Mouse (Mus musculus): ENCODE data around the gene Btnl10. TPM values are rescaled to one million over a fixed set of nuclear protein-coding genes. Genes with fewer than 3 reads are reported as not detected.

Gene Btnl10
- polyA plus RNA-seq, 1 experiment from 2014 or later: 0.05 TPM

- under 1% methylated on average over 49 of the region's 49 CpGs for WGBS
- peak; percentile 86 for DNase-seq (ENCODE audit: low spot score)
- H3K4me1 ChIP-seq (replicated peaks): peaks cover 47% of the 10 kb centered on the region
Observed at GRCm38 (mm10) chr11:58954420-58955142, 36.9 kb downstream of the Btnl10 start, which contains the start of the genes Hist3h2a and Trim17. Hist3h2a (plus strand) TSS chr11:58954685. Trim17 (plus strand) TSS chr11:58954685.

GRCm38 (mm10) chr11:58955143-58955867 is 37.6 kb downstream of the Btnl10 start:
- peaks cover 48% of the 10 kb centered on the region for H3K4me1 ChIP-seq (replicated peaks)

More at GRCm38 (mm10) chr11:58954420-58955142, 36.9 kb downstream of the Btnl10 start, which contains the start of the genes Hist3h2a and Trim17:
- Histone ChIP-seq H3K36me3 (peaks cover 15% of the 10 kb centered on the region), H3K27ac (peak within 1 kb of the TSS; percentile 97), H3K27me3 (ENCODE audit: insufficient read depth, poor library complexity, severe bottlenecking) (peaks cover 9% of the 10 kb centered on the region), H3K9me3 (no peaks in the 10 kb centered on the region), H3K4me3 (peak within 1 kb of the TSS; percentile 89)

DNA sequence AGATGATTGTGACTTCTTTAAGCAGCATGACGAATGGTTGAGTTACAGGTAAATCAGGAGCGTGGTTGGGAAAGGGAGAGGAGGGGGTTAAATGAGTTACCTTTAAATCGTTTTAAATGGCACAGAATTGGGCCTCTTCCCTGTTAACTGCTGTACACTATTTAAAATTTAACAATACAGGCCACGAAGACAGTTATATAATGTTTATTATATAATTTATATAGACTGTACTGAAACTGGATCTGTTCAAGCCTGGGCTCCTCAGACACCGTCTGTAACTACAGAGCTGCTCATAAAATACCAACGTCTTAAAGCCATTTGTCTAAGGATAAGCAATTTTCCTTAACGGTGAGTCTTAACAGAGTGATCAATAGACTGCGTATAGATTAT is 38.2 kb downstream of the Btnl10 start:
- Histone ChIP-seq H3K36me3 (peaks cover 15% of the 10 kb centered on the region), H3K27ac (peak overlapping the region; percentile 97), H3K9me3 (no peaks in the 10 kb centered on the region), H3K4me1 (replicated peaks) (peaks cover 44% of the 10 kb centered on the region), H3K4me3 (peak overlapping the region; percentile 89), H3K27me3 (ENCODE audit: insufficient read depth, poor library complexity, severe bottlenecking) (peaks cover 9% of the 10 kb centered on the region)
- no peak for DNase-seq (ENCODE audit: low spot score)
- 48% methylated on average over 8 of the region's 8 CpGs for WGBS

More at GRCm38 (mm10) chr11:58955143-58955867, 37.6 kb downstream of the Btnl10 start:
- Histone ChIP-seq H3K27ac (peak overlapping the region; percentile 97), H3K27me3 (ENCODE audit: insufficient read depth, poor library complexity, severe bottlenecking) (peaks cover 9% of the 10 kb centered on the region), H3K36me3 (peaks cover 15% of the 10 kb centered on the region), H3K9me3 (no peaks in the 10 kb centered on the region), H3K4me3 (peak overlapping the region; percentile 89)
- under 1% methylated on average over 20 of the region's 20 CpGs for WGBS
- DNase-seq (ENCODE audit: low spot score): no peak

GRCm38 (mm10) chr11:58957226-58957914 is 39.7 kb downstream of the Btnl10 start:
- peaks cover 8% of the 10 kb centered on the region for H3K9me3 ChIP-seq
- peaks cover 15% of the 10 kb centered on the region for H3K36me3 ChIP-seq
- no peak overlapping the region for H3K27ac ChIP-seq
- 87% methylated on average over 5 of the region's 5 CpGs for WGBS
- peaks cover 44% of the 10 kb centered on the region for H3K4me1 ChIP-seq (replicated peaks)
- H3K27me3 ChIP-seq (ENCODE audit: insufficient read depth, poor library complexity, severe bottlenecking): peaks cover 18% of the 10 kb centered on the region
- H3K4me3 ChIP-seq: peak overlapping the region; percentile 89
- no peak for DNase-seq (ENCODE audit: low spot score)

DNA sequence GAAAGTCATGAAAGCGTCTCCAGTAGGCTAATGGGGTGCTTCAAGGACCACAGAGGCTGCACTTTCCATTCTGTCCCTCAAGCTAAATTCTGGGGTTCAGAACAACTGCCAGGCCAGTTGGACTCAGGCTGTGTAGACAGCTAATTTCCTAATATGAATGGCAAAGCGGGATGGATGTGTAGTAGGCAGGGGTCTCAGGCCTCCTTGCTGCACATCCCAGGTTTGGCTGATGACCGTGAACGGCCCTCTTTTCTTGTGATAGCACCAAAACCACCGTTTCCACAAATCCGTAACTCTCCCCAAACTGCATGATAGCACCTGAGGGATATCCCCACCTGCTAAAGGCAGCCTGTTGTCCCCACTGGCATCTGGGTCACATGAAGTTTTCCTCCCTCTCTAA is 40.8 kb downstream of the Btnl10 start:
- WGBS: 87% methylated on average over 6 of the region's 6 CpGs
- DNase-seq (ENCODE audit: low spot score): no peak
- no peak overlapping the region for H3K4me3 ChIP-seq
- H3K9me3 ChIP-seq: peaks cover 8% of the 10 kb centered on the region
- peaks cover 15% of the 10 kb centered on the region for H3K36me3 ChIP-seq
- peaks cover 40% of the 10 kb centered on the region for H3K4me1 ChIP-seq (replicated peaks)
- H3K27me3 ChIP-seq (ENCODE audit: insufficient read depth, poor library complexity, severe bottlenecking): peaks cover 29% of the 10 kb centered on the region
- no peak overlapping the region for H3K27ac ChIP-seq

- peaks cover 36% of the 10 kb centered on the region for H3K27me3 ChIP-seq (ENCODE audit: insufficient read depth, poor library complexity, severe bottlenecking)
- 40% methylated on average over 15 of the region's 15 CpGs for WGBS
Observed at GRCm38 (mm10) chr11:58959186-58959825, 41.6 kb downstream of the Btnl10 start.

GRCm38 (mm10) chr11:58959921-58960465 is 42.3 kb downstream of the Btnl10 start:
- DNase-seq (ENCODE audit: low spot score): peak; percentile 83
- Histone ChIP-seq H3K36me3 (peaks cover 15% of the 10 kb centered on the region), H3K4me3 (peak overlapping the region; percentile 59), H3K9me3 (peaks cover 8% of the 10 kb centered on the region), H3K4me1 (replicated peaks) (peaks cover 50% of the 10 kb centered on the region), H3K27ac (peak overlapping the region; percentile 71), H3K27me3 (ENCODE audit: insufficient read depth, poor library complexity, severe bottlenecking) (peaks cover 36% of the 10 kb centered on the region)
- 5% methylated on average over 40 of the region's 40 CpGs for WGBS

More at GRCm38 (mm10) chr11:58959186-58959825, 41.6 kb downstream of the Btnl10 start:
- H3K36me3 ChIP-seq: peaks cover 15% of the 10 kb centered on the region
- peak overlapping the region; percentile 71; the same call in 1 of the 2 replicates for H3K27ac ChIP-seq
- no peak for DNase-seq (ENCODE audit: low spot score)
- peak overlapping the region; percentile 59 for H3K4me3 ChIP-seq
- peaks cover 8% of the 10 kb centered on the region for H3K9me3 ChIP-seq
- peaks cover 43% of the 10 kb centered on the region for H3K4me1 ChIP-seq (replicated peaks)

GRCm38 (mm10) chr11:58961364-58962177 is 43.9 kb downstream of the Btnl10 start:
- no peak overlapping the region for H3K27ac ChIP-seq
- H3K4me1 ChIP-seq (replicated peaks): peaks cover 47% of the 10 kb centered on the region
- WGBS: 61% methylated on average over 50 of the region's 50 CpGs
- peaks cover 36% of the 10 kb centered on the region for H3K27me3 ChIP-seq (ENCODE audit: insufficient read depth, poor library complexity, severe bottlenecking)
- DNase-seq (ENCODE audit: low spot score): no peak
- H3K9me3 ChIP-seq: peaks cover 8% of the 10 kb centered on the region
- H3K36me3 ChIP-seq: peaks cover 15% of the 10 kb centered on the region
- H3K4me3 ChIP-seq: 0 out of 2 replicates have a peak overlapping the region, but pooled peaks have one; percentile 11

GRCm38 (mm10) chr11:58963543-58963942 is 45.8 kb downstream of the Btnl10 start:
- Histone ChIP-seq H3K27me3 (ENCODE audit: insufficient read depth, poor library complexity, severe bottlenecking) (peaks cover 34% of the 10 kb centered on the region), H3K36me3 (peaks cover 13% of the 10 kb centered on the region), H3K27ac (no peak overlapping the region), H3K9me3 (peaks cover 8% of the 10 kb centered on the region), H3K4me3 (no peak overlapping the region), H3K4me1 (replicated peaks) (peaks cover 34% of the 10 kb centered on the region)
- DNase-seq (ENCODE audit: low spot score): no peak
- 37% methylated on average over 17 of the region's 17 CpGs for WGBS

DNA sequence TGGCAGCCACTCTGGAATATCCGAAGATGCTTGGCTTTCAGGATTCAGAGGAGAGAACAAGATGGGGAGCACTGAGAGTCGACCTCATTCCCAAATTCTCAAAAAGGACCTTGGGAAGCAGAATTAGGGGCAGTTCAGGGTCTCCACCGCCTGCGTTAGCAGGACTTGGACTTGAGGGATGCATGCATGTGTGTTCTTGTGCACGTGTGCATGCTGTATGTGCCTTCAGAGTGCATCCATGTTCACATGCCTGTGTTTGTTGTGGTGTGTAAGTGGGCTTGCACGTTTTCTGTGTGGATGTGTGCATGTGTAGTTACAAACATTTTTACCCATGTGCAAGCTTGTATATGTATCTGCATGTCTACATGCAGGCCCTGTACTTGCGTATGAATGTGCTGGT is 46.5 kb downstream of the Btnl10 start:
- peaks cover 33% of the 10 kb centered on the region for H3K4me1 ChIP-seq (replicated peaks)
- no peak for DNase-seq (ENCODE audit: low spot score)
- peaks cover 8% of the 10 kb centered on the region for H3K9me3 ChIP-seq
- peaks cover 17% of the 10 kb centered on the region for H3K36me3 ChIP-seq
- 86% methylated on average over 7 of the region's 7 CpGs for WGBS
- peaks cover 32% of the 10 kb centered on the region for H3K27me3 ChIP-seq (ENCODE audit: insufficient read depth, poor library complexity, severe bottlenecking)
- H3K27ac ChIP-seq: no peak overlapping the region
- H3K4me3 ChIP-seq: no peak overlapping the region

DNA sequence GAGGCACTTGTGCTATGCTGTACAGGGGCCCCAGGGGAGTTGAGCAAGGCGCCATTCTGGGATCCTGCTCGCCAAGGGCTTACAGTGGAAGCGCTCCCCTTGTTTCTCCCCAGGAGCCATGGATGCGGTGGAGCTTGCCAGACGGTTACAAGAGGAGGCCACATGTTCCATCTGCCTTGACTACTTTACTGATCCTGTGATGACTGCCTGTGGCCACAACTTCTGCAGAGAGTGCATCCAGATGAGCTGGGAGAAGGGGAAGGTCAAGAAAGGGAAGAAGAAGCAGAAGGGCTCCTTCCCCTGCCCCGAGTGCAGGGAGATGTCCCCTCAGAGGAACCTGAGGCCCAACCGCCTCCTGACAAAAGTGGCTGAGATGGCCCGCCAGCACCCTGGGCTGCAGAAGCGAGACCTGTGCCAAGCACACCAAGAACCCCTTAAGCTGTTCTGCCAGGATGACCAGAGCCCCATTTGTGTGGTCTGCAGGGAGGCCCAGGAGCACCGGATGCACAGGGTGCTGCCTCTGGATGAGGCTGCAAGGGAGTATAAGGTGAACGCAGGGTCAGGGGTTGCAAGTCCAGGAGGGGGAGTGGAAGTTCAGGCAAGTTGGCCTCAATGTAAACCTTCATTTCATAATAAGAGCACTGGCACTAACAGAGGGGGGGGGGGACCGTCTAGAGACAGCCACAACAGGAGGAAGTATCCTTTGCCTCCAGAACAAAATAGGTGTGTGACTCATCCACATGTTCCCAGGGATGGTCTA is 47.5 kb downstream of the Btnl10 start:
- Histone ChIP-seq H3K27ac (peak overlapping the region; percentile 70), H3K36me3 (peaks cover 27% of the 10 kb centered on the region)
- 47% methylated on average over 12 of the region's 12 CpGs for WGBS

More for the DNA sequence above, 47.5 kb downstream of the Btnl10 start:
- Histone ChIP-seq H3K4me3 (no peak overlapping the region), H3K27me3 (ENCODE audit: insufficient read depth, poor library complexity, severe bottlenecking) (peaks cover 32% of the 10 kb centered on the region), H3K4me1 (replicated peaks) (peaks cover 27% of the 10 kb centered on the region), H3K9me3 (peaks cover 8% of the 10 kb centered on the region)
- no peak for DNase-seq (ENCODE audit: low spot score)
